Mouse (Mus musculus): ENCODE measurements at regions not wholly inside any gene's neighbourhood (a gene's known extent, or its start where the extent isn't known, plus 50 kb on each side); places are given as distances from the start of the nearest gene placed in this dataset.

DNA sequence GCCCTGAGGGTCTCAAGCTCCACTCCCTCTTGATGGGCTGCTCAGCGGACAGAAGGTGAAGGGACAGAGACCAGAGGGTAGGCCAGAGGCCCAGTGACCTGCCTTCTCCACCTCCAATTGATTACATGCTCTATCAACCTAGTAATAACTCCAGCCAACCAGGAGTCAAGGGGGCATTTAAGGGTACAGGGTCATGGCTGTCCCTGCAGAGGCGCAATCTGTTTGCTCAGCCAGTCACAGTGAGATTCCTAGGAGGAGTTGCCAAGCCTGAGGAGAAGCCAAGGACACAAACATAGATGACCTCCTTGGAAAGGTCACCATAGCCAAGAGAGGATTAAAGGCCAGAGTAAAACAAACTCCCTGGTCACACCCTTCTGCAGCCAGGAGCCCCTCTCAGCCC is 181.3 kb upstream of the Cdh4 start:
- no peak for TF ChIP-seq CTCF (IDR thresholded peaks at IDR 0.05; ENCODE audit: low read depth)
- TF ChIP-seq EP300 (optimal IDR thresholded peaks at IDR 0.05): no peak
